Mouse (Mus musculus) adrenal gland, adult 18-20 months (tissue): ENCODE results near the gene D17Wsu92e. TPM values are rescaled to one million over a fixed set of nuclear protein-coding genes. Genes with fewer than 3 reads are reported as not detected.
"Not testable (repeated sequence)": the region's sequence is repeated elsewhere in the genome, so short reads cannot be mapped to it uniquely, and the experiment has no call there.

ENCODE experiments used
- DNase-seq, 2 experiments: peaks; one replicate each; pipeline ENCODE4 v3.0.0; 2021 to 2022; ENCODE audit warnings: low spot score in 2 of 2
- long read RNA-seq, 2 experiments: library from polyadenylated mRNA; stranded (forward); transcript quantifications; one replicate each; pipeline ENCODE4 v2.0.0; 2021
- total RNA-seq, 2 experiments: library from RNA; stranded (reverse); gene quantifications; 1 replicate in 1 of 2; 2 replicates in 1 of 2; pipeline ENCODE4 v1.2.3; 2021

D17Wsu92e gene
- 100 to 1,000 TPM; 158 to 188 TPM for total RNA-seq
- long read RNA-seq, experiment 1, transcript D17Wsu92e-206 (4 exons, 1,348 nt): minor isoform, 7 of 122 reads
- long read RNA-seq, experiment 1, transcript D17Wsu92e-202 (5 exons, 3,573 nt): minor isoform, 28 of 122 reads
- long read RNA-seq, experiment 1, transcript D17Wsu92e-203 (5 exons, 3,892 nt): major isoform, 55 of 122 reads
- long read RNA-seq, experiment 1, partial matches to known transcripts: 6 of 122 reads
- long read RNA-seq, experiment 1, other reads (novel, unspliced or antisense): 26 of 122 reads
- long read RNA-seq, experiment 2, transcript D17Wsu92e-203 (5 exons, 3,892 nt): major isoform, 43 of 198 reads
- long read RNA-seq, experiment 2, transcript D17Wsu92e-206 (4 exons, 1,348 nt): minor isoform, 7 of 198 reads
- long read RNA-seq, experiment 2, transcript D17Wsu92e-202 (5 exons, 3,573 nt): minor isoform, 30 of 198 reads
- long read RNA-seq, experiment 2, partial matches to known transcripts: 7 of 198 reads
- long read RNA-seq, experiment 2, other reads (novel, unspliced or antisense): 111 of 198 reads

- DNase-seq: peak; percentile 99
These were observed at the start of gene D17Wsu92e for GRCm38 (mm10) chr17:27820568-27821406. Gene D17Wsu92e, minus strand, starts transcription at chr17:27820648.

DNA sequence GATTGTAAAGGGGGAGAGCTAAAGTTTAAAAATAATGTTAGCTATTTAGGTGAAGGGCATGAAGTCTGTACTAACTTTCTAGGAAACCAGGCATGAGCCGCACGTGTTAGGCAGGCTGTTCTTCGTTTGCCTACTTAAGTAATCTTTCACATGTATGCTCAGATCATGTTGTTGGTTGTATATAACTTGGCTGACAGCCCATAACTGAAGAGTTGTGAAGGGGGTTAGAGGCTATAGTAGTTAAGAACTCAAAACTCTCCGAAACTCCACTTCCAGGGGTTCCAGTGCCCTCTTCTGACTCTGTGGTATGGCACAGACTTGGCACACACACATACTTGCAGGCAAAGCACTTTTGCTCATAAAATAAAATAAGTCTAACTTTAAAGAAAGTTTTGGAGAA is 46.3 kb upstream of the D17Wsu92e start:
- DNase-seq: no peak

DNA sequence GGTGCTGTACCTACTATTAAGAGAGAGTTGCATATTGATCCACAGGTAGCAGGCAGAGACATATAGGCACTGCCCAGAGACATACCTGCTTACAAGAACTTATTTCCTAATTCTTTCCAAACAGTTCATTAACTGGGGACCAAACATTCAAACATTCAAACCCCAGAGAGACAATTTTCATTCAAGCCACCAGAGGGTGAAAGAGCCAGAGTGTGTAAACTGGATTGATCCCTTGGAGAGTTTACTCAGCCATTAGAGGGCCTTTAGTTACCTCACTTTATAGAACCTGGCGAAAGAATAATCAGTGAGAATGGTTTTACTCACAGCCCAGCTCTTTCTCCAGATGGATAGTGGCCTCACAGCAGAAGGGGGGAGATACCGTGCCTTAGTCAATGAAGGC is 45.0 kb upstream of the D17Wsu92e start:
- DNase-seq: no peak

- DNase-seq: no peak
These were observed 38.7 kb upstream of the D17Wsu92e start for GRCm38 (mm10) chr17:27859131-27859530.

DNA sequence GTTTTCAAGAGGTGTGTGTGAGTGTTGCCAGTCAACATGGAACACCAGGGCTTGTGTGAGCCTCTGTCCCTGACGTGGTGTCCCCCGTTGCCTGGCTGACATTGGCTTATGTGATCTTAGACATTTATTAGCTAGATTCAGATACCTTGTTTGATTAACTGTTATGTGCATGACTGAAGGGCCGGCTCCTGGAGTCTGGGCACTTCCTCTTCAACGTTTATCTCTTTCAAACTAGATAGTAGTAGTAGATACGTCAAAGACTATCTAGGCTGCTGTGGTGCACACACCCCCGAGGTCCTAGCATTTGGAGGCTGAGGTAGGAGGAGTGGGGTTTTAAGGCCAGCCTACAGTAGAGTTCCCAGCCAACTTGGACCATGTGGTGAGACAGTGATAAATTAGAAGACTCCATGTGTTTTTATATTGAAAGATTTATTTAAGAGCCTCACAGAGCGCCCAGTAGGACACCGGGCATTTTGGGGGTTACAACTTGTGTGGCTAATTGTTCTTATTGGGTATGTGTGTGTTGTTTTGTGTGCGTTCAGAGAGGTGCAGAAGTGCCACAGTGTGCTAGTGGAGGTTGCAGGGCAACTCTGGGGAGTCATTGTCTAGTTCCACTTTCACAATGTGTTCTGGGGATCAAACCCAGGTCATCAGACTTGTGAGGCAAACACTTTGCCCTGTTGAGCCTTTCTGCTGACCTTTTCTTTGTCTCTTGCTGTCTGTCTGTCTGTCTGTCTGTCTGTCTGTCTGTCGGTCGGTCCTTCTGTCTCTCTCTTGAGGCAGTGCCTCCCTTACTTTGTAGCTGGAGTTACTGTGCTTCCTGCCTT is 37.4 kb upstream of the D17Wsu92e start:
- no peak for DNase-seq

- peak; percentile 59 to 62 for DNase-seq
These were observed 36.6 kb upstream of the D17Wsu92e start for GRCm38 (mm10) chr17:27856798-27857648.

- peak; percentile 76 to 82 for DNase-seq
These were observed 35.9 kb upstream of the D17Wsu92e start, which contains the start of gene Uhrf1bp1 for GRCm38 (mm10) chr17:27856265-27856797. Gene Uhrf1bp1, plus strand, starts transcription at chr17:27856441.

DNA sequence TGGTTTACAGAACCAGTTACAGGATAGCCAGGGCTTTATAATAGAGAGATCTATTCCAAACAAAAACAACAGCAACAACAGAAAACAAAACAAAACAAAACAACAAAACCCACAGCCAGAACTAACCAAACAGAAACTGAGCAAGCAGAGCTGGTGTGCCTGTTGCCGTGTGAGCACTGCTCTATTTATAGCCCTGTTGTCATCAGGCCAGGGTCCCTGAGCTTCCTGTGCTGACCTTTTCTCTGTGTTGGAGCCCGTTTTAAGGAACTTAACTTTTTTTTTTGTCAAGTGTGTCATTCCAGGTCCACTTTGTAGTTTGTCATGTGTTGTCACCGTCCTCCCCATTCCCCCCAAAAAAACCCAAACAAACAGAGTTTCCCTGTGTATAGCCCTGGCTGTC is 30.6 kb upstream of the D17Wsu92e start:
- DNase-seq: no peak

DNA sequence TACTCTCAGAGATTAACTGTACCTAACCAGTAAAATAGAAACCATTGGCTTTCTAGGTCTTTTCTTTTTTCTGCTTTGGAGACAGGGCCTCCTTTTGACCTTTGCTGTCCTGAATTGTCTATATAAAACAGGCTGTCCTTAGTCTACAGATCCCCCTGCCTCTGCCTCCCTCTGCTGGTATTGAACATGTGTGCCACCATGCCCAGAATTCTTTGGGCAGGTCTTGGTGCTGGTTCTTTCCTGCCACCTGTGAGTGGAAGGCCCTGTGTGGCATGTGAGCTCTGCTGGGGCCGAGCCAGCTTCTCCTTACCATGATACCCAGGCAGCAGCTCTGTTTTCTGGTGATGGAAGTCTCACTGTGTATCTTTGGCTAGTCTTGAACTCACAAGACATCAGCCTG is 27.9 kb upstream of the D17Wsu92e start:
- DNase-seq: no peak

GRCm38 (mm10) chr17:27839469-27840252 is 19.2 kb upstream of the D17Wsu92e start:
- DNase-seq: peak; percentile 91 to 94

DNA sequence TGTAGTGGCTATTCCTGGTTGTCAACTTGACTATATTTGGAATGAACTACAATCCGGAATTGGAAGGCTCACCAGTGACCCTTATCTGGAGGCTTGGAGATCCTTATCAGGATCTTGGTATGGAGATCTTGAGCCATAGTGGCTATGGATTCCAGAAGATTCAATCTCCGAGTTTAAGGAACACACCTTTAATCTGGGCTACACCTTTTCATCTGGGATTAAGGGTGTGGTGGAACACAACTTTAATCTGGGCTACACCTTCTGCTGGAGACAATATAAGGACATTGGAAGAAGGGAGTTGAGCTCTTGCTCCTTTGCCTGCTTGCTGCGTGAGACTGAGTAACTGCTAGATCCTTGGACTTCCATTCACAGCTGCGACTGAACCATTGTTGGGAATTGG is 17.4 kb upstream of the D17Wsu92e start, which contains the start of gene Snrpc:
Snrpc (plus strand) TSS at position 301 of the 400 bp plus-strand sequence.
- DNase-seq: not testable (repeated sequence)

DNA sequence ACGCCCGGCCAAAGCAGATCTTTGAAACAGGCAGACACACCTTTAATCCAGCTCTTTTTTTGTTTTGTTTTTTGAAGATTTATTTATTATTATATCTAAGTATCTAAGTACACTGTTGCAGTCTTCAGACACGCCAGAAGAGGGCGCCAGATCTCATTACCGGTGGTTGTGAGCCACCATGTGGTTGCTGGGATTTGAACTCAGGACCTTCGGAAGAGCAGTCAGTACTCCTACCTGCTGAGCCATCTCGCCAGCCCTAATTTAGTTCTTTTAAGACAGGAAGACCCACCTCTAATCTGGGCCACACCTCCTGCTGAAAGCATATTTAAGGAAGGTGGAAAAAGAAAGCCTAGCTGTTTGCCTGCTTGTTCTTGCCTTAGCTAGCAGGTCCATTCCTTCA is 10.0 kb upstream of the D17Wsu92e start:
- DNase-seq: no peak

DNA sequence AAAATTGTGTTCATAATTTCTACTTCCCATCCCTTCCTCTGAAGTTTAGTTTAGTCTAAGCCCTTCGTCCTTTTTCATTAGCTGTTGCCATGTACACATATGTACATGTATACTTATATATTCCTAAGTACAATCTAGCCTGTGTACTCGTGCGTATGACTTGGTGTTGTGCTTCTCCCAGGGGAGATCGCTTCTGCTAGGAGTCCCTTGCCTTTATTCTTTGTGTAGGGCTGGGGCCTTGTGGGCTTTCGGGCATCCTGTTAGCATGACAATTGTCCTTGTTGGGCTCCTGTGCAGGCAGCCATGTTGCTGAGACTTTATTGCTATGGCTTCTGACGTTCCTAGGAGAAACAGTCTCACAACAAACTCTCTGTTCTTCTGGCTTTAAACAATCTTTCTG is 7.1 kb upstream of the D17Wsu92e start:
- DNase-seq: no peak

GRCm38 (mm10) chr17:27826908-27827383 is 6.5 kb upstream of the D17Wsu92e start:
- DNase-seq: peak; percentile 42 to 57

DNA sequence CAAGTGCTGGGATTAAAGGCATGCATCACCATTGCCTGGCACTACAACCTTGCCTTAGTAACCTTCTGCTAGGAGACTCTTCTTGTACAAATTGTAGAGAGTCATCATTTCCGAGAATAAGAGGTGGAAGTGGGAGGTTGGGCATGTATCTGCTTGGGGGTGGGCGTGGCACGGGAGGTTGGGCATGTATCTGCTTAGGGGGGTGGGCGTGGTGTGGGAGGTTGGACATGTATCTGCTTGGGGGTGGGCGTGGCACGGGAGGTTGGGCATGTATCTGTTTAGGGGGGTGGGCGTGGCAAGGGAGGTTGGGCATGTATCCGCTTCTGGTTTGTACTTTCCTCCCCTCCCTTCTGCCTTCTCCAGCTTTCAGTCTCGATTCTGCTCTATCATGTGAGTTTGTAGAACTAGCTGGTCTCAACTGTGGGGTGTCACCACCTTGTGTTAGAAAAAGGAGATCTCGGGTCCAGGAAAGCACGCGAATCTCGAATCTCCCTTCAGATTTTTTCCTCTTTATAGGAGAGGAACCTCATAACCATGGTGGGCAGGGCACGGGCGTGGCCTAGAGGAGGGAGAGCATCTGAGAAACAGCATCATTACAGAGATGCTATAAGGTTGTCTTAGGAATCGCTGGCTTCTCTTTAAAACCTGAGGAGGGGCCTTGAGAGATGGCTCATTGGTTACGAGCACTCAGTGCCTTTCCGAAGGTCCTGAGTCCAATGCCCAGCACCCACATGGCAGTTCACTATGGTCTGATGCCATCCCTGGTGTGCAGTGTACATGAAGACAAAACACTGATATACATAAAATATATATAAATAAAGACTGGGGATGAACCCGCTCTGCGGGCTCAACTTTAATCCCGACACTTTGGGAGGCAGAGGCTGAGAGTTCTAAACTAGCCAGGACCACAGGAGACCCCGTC is 5.8 kb upstream of the D17Wsu92e start:
- peak; percentile 56 to 72 for DNase-seq

DNA sequence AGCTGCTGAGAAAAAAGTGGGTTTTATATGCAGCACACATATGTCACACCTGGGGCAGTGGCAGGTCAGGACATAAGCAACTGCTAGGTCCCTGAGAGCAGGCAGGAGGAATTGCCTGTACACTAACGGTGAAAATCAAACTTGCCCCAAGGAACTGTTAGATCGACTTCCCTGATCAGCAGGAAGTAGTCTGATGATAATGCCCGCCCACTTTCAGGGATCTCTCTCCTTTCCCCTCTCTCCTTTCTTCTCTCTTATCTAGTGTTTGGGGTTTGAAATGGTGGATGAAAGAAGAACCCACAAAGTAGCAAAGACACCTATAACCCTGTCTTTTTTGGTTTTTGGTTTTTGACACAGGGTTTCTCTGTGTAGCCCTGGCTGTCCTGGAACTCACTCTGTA is 5.1 kb upstream of the D17Wsu92e start:
- no peak for DNase-seq

DNA sequence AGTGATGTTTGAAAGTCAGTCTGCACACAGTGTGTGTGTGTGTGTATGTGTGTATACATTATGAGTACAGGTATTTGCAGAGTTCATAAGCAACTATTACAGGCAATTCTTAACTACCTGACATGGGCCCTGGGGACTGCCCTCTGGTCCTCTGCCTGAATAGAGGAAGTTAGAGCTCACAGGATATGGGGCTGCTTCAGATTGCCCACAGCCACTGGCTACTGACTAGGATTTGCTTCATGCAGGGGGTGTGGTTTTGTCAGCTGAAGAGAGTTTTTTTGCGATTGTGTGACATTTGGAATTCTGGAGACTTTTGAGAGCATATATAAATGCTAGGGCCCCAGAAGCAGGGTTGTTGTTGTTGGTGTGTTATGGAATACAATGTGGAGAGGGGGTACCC is 4.5 kb upstream of the D17Wsu92e start:
- no peak for DNase-seq
